Mouse (Mus musculus) small intestine, adult 2 months (tissue): ENCODE data around the gene Trim21.

Experiments used
- CTCF ChIP-seq: fragments of 200-500 bp; IDR thresholded peaks from 2 replicates; pipeline ENCODE4 v1.5.1; 2012; ENCODE audit warnings: low read depth, mild to moderate bottlenecking, control low read depth, inconsistent platforms, low read length, moderate library complexity, mixed read lengths; ENCODE audit not compliant: insufficient replicate concordance, insufficient read length; ENCODE audit errors: extremely low read depth
- POLR2A ChIP-seq: fragments of 200-500 bp; IDR thresholded peaks from 2 replicates; pipeline ENCODE4 v1.6.1; 2012; ENCODE audit warnings: low read depth, mild to moderate bottlenecking, control low read depth, inconsistent platforms, low read length, moderate library complexity

DNA sequence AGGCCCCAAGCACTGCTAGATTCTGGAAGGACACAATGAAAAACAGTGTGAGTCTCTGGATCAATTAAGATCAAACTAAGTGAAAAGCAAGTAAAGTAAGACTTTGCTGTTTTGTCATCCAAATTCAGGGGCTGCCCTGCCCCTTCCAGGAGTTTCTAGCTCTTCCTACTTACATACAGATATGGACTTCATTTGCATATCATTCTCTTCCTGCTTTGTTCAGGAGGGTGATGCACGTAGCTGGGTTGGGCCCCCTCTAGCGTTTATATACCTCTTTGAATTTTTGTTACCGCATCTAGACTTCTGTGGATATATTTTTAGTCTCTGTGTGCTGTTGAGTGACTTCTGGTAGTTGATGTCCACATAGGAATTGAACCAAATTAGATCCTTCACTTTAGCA lies 24.0 kb downstream of the Trim21 start:
- TF ChIP-seq CTCF, result no peak
- TF ChIP-seq POLR2A, result no peak
